Mouse (Mus musculus) midbrain, postnatal 0 days (tissue): ENCODE results near the gene Adk. TPM values are rescaled to one million over a fixed set of nuclear protein-coding genes. Genes with fewer than 3 reads are reported as not detected.
A peak's percentile ranks its signal among the peaks of the same experiment; 100 is the strongest.

Experiments used
- ATAC-seq: fragments of 200-750 bp; cut with Nextera tagmentation; 2 replicates; pipeline ENCODE4 v1.8.0; 2017; ENCODE audit warnings: moderate number of reproducible peaks, mild to moderate bottlenecking, moderate TSS enrichment, moderate library complexity; ENCODE audit not compliant: low FRiP score
- DNase-seq: peaks from one replicate; pipeline ENCODE4 v3.0.0-alpha.2; 2015; ENCODE audit warnings: low spot score
- H3K27ac ChIP-seq: fragments of 300-500 bp; sonication (generic); 2 replicates; pipeline ENCODE4 v1.5.1; 2014; ENCODE audit warnings: low read depth, mild to moderate bottlenecking, low read length, mixed read lengths
- H3K27me3 ChIP-seq: fragments of 300-500 bp; sonication (generic); 2 replicates; pipeline ENCODE4 v1.6.1; 2014; ENCODE audit warnings: low read length, control low read depth, mixed read lengths; ENCODE audit not compliant: insufficient read depth
- H3K36me3 ChIP-seq: fragments of 300-500 bp; sonication (generic); 2 replicates; pipeline ENCODE4 v1.6.1; 2014; ENCODE audit warnings: low read length, control low read depth, mixed read lengths; ENCODE audit not compliant: insufficient read depth
- H3K4me1 ChIP-seq: fragments of 300-500 bp; sonication (generic); 2 replicates; pipeline ENCODE4 v1.6.1; 2014; ENCODE audit warnings: mild to moderate bottlenecking, control low read depth, antibody characterized with exemption, low read length, mixed read lengths; ENCODE audit not compliant: insufficient read depth
- H3K4me2 ChIP-seq: fragments of 300-500 bp; sonication (generic); 2 replicates; pipeline ENCODE4 v1.6.1; 2014; ENCODE audit warnings: low read depth, mild to moderate bottlenecking, low read length, mixed read lengths; ENCODE audit not compliant: poor library complexity, severe bottlenecking
- H3K4me3 ChIP-seq: fragments of 300-500 bp; sonication (generic); 2 replicates; pipeline ENCODE4 v1.5.1; 2014; ENCODE audit warnings: low read depth, mild to moderate bottlenecking, low read length, moderate library complexity
- H3K9ac ChIP-seq: fragments of 300-500 bp; sonication (generic); replicated peaks from 2 replicates; pipeline ENCODE4 v1.6.1; 2014; ENCODE audit warnings: mild to moderate bottlenecking, low read length, moderate library complexity, mixed read lengths; ENCODE audit not compliant: poor library complexity, severe bottlenecking
- H3K9me3 ChIP-seq: fragments of 300-500 bp; sonication (generic); 2 replicates; pipeline ENCODE4 v1.6.1; 2016; ENCODE audit warnings: low read length, control low read depth
- CTCF ChIP-seq: IDR thresholded peaks from 2 replicates; pipeline ENCODE4 v1.5.1; 2016; ENCODE audit warnings: antibody characterized with exemption, mild to moderate bottlenecking
- WGBS: fragments of 180-500 bp; shearing (Covaris S2); extraction: QIAGEN DNeasy Blood & Tissue Kit; methylation state at CpG from one replicate; pipeline ENCODE4 v1.1.7; 2014; 5-methylcytosine and 5-hydroxymethylcytosine counted together
- polyA plus RNA-seq: library from polyadenylated mRNA; unstranded; fragments of >200 nt; fragmentation: Nextera tagmentation; extraction: Ambion mirVana; gene quantifications from 2 replicates; pipeline ENCODE4 v1.2.1, GENCODE M21; 2015
- total RNA-seq: library from RNA; depleted of rRNA; stranded (reverse); fragments of >200 nt; gene quantifications from 2 replicates; pipeline ENCODE4 v1.2.3, GENCODE M21; 2014

Adk gene
- total and polyA plus RNA-seq, 2 experiments from 2014 or later, result 25.3 to 50.6 TPM

DNA sequence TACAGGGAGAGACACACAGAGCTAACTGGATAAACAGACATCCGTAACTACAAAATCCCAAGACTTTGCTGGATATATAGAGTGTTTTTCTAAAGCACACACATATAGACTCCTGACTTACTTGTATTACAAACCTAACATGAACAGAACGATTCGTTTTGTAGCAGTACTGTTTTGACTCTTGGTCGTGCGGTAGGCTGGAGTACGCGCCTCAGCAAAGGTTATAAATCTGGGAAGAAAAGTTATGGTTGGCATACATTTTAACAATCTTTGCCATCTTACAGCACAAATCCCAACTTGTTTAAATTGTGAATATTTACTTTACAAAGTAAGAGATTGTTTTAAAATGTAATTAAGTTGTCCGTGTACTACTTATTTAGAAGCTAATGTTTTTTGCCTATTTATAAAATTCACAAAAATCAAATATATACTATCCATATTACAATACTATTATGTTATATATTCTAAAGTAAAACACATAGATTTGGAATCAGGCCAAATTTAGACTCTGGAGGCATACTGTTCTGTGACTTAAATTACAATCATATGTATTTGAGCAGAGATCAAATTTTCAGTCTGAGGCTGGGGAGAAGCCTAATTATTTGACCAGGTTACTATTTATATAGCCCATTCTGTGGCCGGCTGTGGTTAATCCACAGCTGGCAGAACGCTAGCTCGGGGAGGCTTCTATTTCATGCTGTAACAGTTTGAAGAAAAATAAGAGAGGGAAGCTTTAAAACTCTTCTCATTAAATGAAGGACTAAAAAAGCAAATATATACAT, 261.4 kb downstream of the Adk start:
- H3K9ac ChIP-seq, result no peak overlapping the region
- H3K36me3 ChIP-seq, result no peaks in the 10 kb centered on the region
- 79% methylated on average over 11 of the region's 11 CpGs for WGBS
- no peak overlapping the region for H3K27ac ChIP-seq
- ATAC-seq (no peak), DNase-seq (no peak)
- no peaks in the 10 kb centered on the region for H3K4me1 ChIP-seq
- H3K27me3 ChIP-seq, result no peaks in the 10 kb centered on the region
- TF ChIP-seq CTCF, result no peak
- H3K4me2 ChIP-seq, result no peak overlapping the region
- no peak overlapping the region for H3K4me3 ChIP-seq
- H3K9me3 ChIP-seq, result no peaks in the 10 kb centered on the region

- ATAC-seq (no peak), DNase-seq (no peak)
- Histone ChIP-seq H3K9ac (no peak overlapping the region), H3K27me3 (no peaks in the 10 kb centered on the region), H3K27ac (no peak overlapping the region), H3K9me3 (no peaks in the 10 kb centered on the region), H3K36me3 (no peaks in the 10 kb centered on the region), H3K4me2 (no peak overlapping the region), H3K4me1 (no peaks in the 10 kb centered on the region), H3K4me3 (no peak overlapping the region)
- TF ChIP-seq CTCF, result no peak
- 89% methylated on average over 3 of the region's 3 CpGs for WGBS
Observed at GRCm38 (mm10) chr14:21314466-21314865, 262.1 kb downstream of the Adk start.

DNA sequence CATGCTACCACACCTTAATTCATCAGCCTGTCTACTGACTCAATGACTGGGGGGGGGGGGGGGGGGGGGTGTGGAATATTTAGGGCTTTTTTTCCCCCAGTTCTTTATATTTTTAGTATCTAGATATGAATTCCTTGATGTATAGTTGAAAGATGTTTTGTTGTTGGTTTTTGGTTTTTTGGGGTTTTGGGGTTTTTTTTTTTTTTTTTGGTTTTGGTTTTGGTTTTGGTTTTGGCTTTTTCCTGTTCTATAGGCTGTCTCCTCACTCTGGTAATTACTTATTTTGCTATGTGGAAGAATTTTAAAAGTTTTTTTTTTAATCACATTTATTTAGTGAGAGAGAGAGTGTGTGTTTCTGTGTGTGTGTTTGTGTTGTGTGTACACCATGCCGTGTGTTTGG, 282.5 kb downstream of the Adk start:
- no peaks in the 10 kb centered on the region for H3K27me3 ChIP-seq
- ATAC-seq, result no peak
- WGBS, result 89% methylated on average over 1 of the region's 1 CpGs

GRCm38 (mm10) chr14:21335691-21336314, 283.4 kb downstream of the Adk start:
- Histone ChIP-seq H3K4me1 (no peaks in the 10 kb centered on the region), H3K9me3 (no peaks in the 10 kb centered on the region), H3K4me3 (no peak overlapping the region), H3K36me3 (no peaks in the 10 kb centered on the region), H3K9ac (no peak overlapping the region), H3K4me2 (no peak overlapping the region), H3K27me3 (no peaks in the 10 kb centered on the region), H3K27ac (no peak overlapping the region)
- TF ChIP-seq CTCF, result no peak
- 58% methylated on average over 11 of the region's 11 CpGs for WGBS
- ATAC-seq (no peak), DNase-seq (peak; percentile 24)

More for the DNA sequence above, 282.5 kb downstream of the Adk start:
- no peak overlapping the region for H3K27ac ChIP-seq
- H3K4me3 ChIP-seq, result no peak overlapping the region
- H3K36me3 ChIP-seq, result no peaks in the 10 kb centered on the region
- TF ChIP-seq CTCF, result no peak
- H3K4me2 ChIP-seq, result no peak overlapping the region
- H3K9ac ChIP-seq, result no peak overlapping the region
- no peak for DNase-seq
- H3K4me1 ChIP-seq, result no peaks in the 10 kb centered on the region
- H3K9me3 ChIP-seq, result no peaks in the 10 kb centered on the region

GRCm38 (mm10) chr14:21337948-21338347, 285.6 kb downstream of the Adk start:
- no peaks in the 10 kb centered on the region for H3K27me3 ChIP-seq
- no peaks in the 10 kb centered on the region for H3K36me3 ChIP-seq
- no peak for DNase-seq
- TF ChIP-seq CTCF, result no peak
- no peaks in the 10 kb centered on the region for H3K9me3 ChIP-seq
- WGBS, result 77% methylated on average over 4 of the region's 4 CpGs
- H3K9ac ChIP-seq, result no peak overlapping the region
- H3K4me1 ChIP-seq, result no peaks in the 10 kb centered on the region
- H3K4me2 ChIP-seq, result no peak overlapping the region
- no peak overlapping the region for H3K4me3 ChIP-seq
- H3K27ac ChIP-seq, result no peak overlapping the region
- ATAC-seq, result no peak

GRCm38 (mm10) chr14:21341195-21341594, 288.8 kb downstream of the Adk start:
- no peaks in the 10 kb centered on the region for H3K27me3 ChIP-seq
- no peak overlapping the region for H3K4me3 ChIP-seq
- H3K4me1 ChIP-seq, result no peaks in the 10 kb centered on the region
- H3K27ac ChIP-seq, result no peak overlapping the region
- H3K9me3 ChIP-seq, result no peaks in the 10 kb centered on the region
- no peaks in the 10 kb centered on the region for H3K36me3 ChIP-seq
- H3K4me2 ChIP-seq, result no peak overlapping the region
- 67% methylated on average over 1 of the region's 1 CpGs for whole genome bisulfite sequencing
- TF ChIP-seq CTCF, result no peak
- no peak for DNase-seq
- H3K9ac ChIP-seq, result no peak overlapping the region
- no peak for ATAC-seq
